Mouse (Mus musculus) midbrain, embryonic 16.5 days (tissue): ENCODE measurements around the gene Rbm45. TPM values are rescaled to one million over a fixed set of nuclear protein-coding genes. Genes with fewer than 3 reads are reported as not detected.

Experiments used
- ATAC-seq: fragments of 200-750 bp; cut with Nextera tagmentation; 2 replicates; pipeline ENCODE4 v1.8.0; 2017; ENCODE audit warnings: moderate TSS enrichment
- H3K27ac ChIP-seq: fragments of 300-500 bp; sonication (generic); 2 replicates; pipeline ENCODE4 v1.5.1; 2014; ENCODE audit warnings: mild to moderate bottlenecking, low read length, mixed read lengths
- H3K27me3 ChIP-seq: fragments of 300-500 bp; sonication (generic); 2 replicates; pipeline ENCODE4 v1.6.1; 2014; ENCODE audit warnings: low read depth, low read length, mixed read lengths; ENCODE audit not compliant: control insufficient read depth, insufficient read depth
- H3K36me3 ChIP-seq: fragments of 300-500 bp; sonication (generic); 2 replicates; pipeline ENCODE4 v1.6.1; 2014; ENCODE audit warnings: mild to moderate bottlenecking, low read length, moderate library complexity, mixed read lengths; ENCODE audit not compliant: control insufficient read depth, insufficient read depth
- H3K4me1 ChIP-seq: fragments of 300-500 bp; sonication (generic); 2 replicates; pipeline ENCODE4 v1.6.1; 2014; ENCODE audit warnings: mild to moderate bottlenecking, low read length, mixed read lengths; ENCODE audit not compliant: control insufficient read depth, insufficient read depth
- H3K4me2 ChIP-seq: fragments of 300-500 bp; sonication (generic); 2 replicates; pipeline ENCODE4 v1.6.1; 2014; ENCODE audit warnings: mild to moderate bottlenecking, low read length, mixed read lengths
- H3K4me3 ChIP-seq: fragments of 300-500 bp; sonication (generic); 2 replicates; pipeline ENCODE4 v1.5.1; 2014; ENCODE audit warnings: low read depth, mild to moderate bottlenecking, low read length, moderate library complexity, mixed read lengths
- H3K9ac ChIP-seq: fragments of 300-500 bp; sonication (generic); 2 replicates; pipeline ENCODE4 v1.6.1; 2014; ENCODE audit warnings: low read depth, low read length, mixed read lengths
- H3K9me3 ChIP-seq: fragments of 300-500 bp; sonication (generic); replicated peaks from 2 replicates; pipeline ENCODE4 v1.6.1; 2014; ENCODE audit warnings: mild to moderate bottlenecking, low read length, mixed read lengths; ENCODE audit not compliant: control insufficient read depth, poor library complexity, severe bottlenecking
- WGBS: fragments of 180-500 bp; shearing (Covaris S2); extraction: QIAGEN DNeasy Blood & Tissue Kit; methylation state at CpG from one replicate; pipeline ENCODE4 v1.1.7; 2014; 5-methylcytosine and 5-hydroxymethylcytosine counted together
- polyA plus RNA-seq: library from polyadenylated mRNA; unstranded; fragments of >200 nt; fragmentation: Nextera tagmentation; extraction: Ambion mirVana; gene quantifications from 2 replicates; pipeline ENCODE4 v1.2.1, GENCODE M21; 2015

Rbm45 gene
- polyA plus RNA-seq, 1 experiment from 2014 or later, result 17.4 TPM

GRCm38 (mm10) chr2:76430539-76430938 lies 60.8 kb downstream of the Rbm45 start:
- H3K27ac ChIP-seq, result no peak overlapping the region
- WGBS, result 85% methylated on average over 3 of the region's 3 CpGs
- ATAC-seq, result no peak

More at GRCm38 (mm10) chr2:76430539-76430938, 60.8 kb downstream of the Rbm45 start:
- H3K36me3 ChIP-seq, result no peaks in the 10 kb centered on the region
- peaks cover 3% of the 10 kb centered on the region; the same call in 1 of the 2 replicates for H3K4me1 ChIP-seq
- no peaks in the 10 kb centered on the region for H3K27me3 ChIP-seq
- H3K4me3 ChIP-seq, result no peak overlapping the region
- H3K9me3 ChIP-seq, result no peaks in the 10 kb centered on the region
- no peak overlapping the region for H3K4me2 ChIP-seq
- no peak overlapping the region for H3K9ac ChIP-seq

Other genes with a start within 250 kb of the Rbm45 start
- gene Pde11a, start 31.2 kb upstream of the Rbm45 start, polyA plus RNA-seq, result 0.54 and 0.77 TPM in 2 replicates
- 0.40 TPM in 1 of 2 replicates, not detected in the other for gene Cyct, start 9.5 kb upstream of the Rbm45 start, polyA plus RNA-seq
- 23.1 and 28.7 TPM in 2 replicates for gene Osbpl6, start 36.5 kb downstream of the Rbm45 start, polyA plus RNA-seq